Mouse (Mus musculus) megakaryocyte progenitor cell, adult 5-6 weeks (primary cell): ENCODE data around the gene Rgs11. TPM values are rescaled to one million over a fixed set of nuclear protein-coding genes. Genes with fewer than 3 reads are reported as not detected.

Source experiments
- ATAC-seq: replicated peaks from 2 replicates; pipeline ENCODE4 v1.8.0; 2016; ENCODE audit warnings: mild to moderate bottlenecking, moderate TSS enrichment, inconsistent platforms; ENCODE audit not compliant: poor library complexity
- total RNA-seq, 2 experiments: library from RNA; stranded (forward) in 1 of 2; stranded (reverse) in 1 of 2; fragments of 157-497, 149-512 nt in 1 of 2; fragments of 200-1000 nt in 1 of 2; gene quantifications; 2 replicates each; pipeline versions ENCODE4 v1.2.3 to v1.2.4; 2015 to 2017

Gene Rgs11
- total RNA-seq, 2 experiments from 2014 or later, result 0.33 to 0.42 TPM

GRCm38 (mm10) chr17:26229776-26230175 lies 27.0 kb downstream of the Rgs11 start:
- peak; percentile 63 for ATAC-seq

DNA sequence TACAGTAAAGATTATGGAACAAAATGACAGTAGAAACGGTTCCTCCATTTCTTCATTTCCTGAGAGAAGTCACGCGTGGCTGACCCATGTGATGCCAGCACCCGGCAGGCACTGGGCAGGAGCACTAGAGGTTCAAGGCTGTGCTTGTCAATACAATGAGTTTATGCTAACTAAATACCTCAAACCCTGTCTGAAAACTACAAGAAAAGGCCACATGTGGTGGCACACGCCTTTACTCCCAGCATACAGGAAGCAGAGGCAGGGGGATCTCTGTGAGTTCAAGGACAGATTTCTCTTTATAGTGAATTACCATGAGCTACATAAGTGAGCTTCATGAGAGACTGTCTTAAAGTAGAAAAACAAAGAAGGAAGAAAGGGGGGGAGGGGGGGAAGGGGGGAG lies 28.4 kb downstream of the Rgs11 start:
- no peak for ATAC-seq

DNA sequence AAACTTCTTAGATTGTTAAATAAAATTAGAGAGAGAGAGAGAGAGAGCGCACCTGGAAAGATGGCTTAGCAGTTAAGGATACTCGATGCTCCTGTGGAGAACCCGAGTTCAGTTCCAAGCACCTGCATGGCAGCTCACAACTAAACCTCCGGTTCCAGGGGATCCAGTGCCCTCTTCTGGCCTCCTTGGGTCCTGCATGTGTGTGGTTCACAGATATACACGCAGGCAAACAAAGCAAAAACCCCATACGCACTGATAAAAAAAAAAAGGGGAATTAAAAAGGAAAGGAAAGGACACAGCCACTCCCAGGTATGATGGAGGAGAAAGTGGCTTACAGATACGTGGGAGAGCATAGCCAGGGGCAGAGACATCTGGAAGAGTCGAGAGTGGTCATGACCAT lies 30.1 kb downstream of the Rgs11 start:
- ATAC-seq, result peak; percentile 48; the same call in 1 of the 2 replicates

DNA sequence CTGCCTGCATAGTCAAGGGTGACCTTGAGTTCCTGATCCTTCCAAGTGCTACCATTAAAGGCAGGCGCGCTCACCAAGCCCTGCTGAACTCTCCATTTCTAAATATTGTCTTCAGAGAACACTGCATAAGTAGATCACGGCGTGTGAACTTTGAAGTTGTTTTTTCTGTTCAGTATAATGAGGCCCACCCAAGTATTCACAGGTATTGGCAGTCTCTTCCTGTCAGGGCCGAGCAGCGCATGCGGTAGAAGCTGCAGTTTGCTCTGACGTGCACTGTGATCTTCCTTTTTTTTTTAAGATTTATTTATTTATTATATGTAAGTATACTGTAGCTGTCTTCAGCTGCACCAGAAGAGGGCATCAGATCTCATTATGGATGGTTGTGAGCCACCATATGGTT lies 31.6 kb downstream of the Rgs11 start:
- ATAC-seq, result no peak

- ATAC-seq, result peak; percentile 37; the same call in 1 of the 2 replicates
Measured at GRCm38 (mm10) chr17:26235077-26235815, 32.5 kb downstream of the Rgs11 start.

DNA sequence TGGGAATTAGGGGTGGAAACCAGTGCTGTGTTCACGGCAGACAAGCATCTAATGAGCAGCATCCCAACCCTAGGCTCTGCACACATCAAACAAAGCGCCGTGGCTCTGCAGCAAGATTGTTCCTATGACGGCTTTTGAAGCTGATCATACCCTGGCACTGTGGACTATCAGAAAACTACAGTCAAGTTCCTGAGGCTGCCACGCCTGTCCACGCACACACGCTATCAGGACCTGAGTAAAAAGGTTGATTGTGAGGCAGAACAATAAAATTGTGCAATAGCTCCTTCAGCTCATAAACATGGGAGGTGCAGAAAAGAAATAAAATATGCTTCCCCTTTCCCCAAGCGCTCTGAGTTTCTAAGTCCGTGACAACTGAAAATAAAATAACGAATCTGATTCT lies 34.9 kb downstream of the Rgs11 start:
- ATAC-seq, result peak; percentile 65

DNA sequence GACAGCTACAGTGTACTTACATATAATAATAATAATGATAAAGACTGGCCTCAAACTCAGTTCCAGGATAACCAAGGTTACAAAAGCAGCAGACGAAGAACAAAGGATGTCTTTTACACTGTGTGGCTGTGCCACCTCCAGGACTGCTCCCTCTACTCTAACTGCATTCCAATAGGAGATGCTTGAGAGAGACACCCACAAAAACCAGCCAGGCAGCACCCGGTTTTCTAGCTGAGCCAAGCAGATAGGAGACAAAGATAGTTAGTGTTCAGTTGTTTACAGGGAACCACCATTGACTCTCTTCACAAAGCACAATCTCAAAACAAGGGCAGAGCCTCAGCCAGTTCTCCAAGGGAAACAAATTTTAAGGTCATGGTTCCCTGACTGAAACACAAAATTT lies 36.8 kb downstream of the Rgs11 start:
- no peak for ATAC-seq

DNA sequence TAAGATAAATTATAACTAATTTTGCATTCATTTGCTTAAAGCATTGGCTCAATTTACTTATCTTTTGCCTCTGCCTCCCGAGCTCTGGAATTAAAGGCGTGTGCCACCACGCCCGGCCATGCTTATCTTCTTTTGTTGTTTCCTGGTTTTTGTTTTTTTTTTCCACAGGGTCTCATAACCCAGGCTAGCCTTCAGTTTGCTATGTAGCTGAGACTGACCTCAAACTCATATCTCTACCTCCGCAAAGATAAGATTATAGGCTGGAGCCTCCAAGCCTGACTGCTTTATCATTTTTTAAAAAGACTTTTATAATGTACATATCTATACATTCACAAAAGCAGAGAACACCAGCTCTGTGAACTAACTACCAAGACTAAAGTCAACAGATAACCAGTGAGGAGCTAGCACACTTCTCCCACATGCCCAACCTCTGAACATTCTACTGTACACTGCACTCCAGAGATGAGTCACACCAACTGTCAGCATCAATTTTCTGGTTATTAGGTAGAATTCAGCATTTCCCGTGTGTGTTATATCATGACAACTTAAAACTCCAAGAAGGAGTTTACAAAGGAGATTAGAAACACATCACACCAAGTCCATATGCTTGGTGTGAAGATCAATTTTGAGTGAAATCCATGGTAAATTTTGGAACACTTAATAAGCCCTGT lies 37.5 kb downstream of the Rgs11 start:
- ATAC-seq, result 0 out of 2 replicates have a peak, but pooled peaks have one; percentile 13

GRCm38 (mm10) chr17:26240990-26241389 lies 38.2 kb downstream of the Rgs11 start:
- no peak for ATAC-seq

GRCm38 (mm10) chr17:26243471-26244100 lies 40.8 kb downstream of the Rgs11 start:
- ATAC-seq, result peak; percentile 55

- peak; percentile 90 for ATAC-seq
Measured at GRCm38 (mm10) chr17:26244101-26244841, 41.5 kb downstream of the Rgs11 start, which contains the start of gene Fam234a. Fam234a (minus strand) TSS chr17:26244242.

DNA sequence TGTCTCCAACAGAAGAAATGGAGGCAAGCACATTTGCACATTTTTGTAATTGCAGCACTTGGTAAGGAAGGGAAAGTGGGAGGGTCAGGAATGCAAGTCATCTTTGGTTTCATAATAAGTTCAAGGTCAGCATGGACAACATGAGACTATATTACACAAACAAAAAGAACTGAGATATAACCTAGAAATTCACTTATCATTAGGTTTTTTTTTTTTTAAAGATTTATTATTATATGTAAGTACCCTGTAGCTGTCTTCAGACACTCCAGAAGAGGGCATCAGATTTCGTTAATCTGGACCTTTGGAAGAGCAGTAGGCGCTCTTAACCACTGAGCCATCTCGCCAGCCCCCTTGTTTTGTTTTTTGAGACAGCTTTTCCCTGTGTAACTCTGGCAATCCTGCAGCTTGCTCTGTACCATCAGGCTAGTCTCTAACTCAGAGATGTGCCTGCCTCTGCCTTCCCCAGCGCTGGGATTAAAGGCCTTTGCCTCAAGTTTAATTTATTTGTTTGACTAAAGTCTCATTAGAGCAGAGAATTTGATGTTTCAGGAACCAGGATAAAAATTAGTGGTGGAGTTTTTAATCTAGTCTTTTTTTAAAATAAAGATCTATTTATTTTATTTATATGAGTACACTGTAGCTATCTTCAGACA lies 49.3 kb downstream of the Rgs11 start:
- ATAC-seq, result no peak

GRCm38 (mm10) chr17:26252539-26253251 lies 49.9 kb downstream of the Rgs11 start, which contains the start of gene Luc7l:
Luc7l (plus strand) TSS chr17:26252896.
- peak; percentile 96 for ATAC-seq

DNA sequence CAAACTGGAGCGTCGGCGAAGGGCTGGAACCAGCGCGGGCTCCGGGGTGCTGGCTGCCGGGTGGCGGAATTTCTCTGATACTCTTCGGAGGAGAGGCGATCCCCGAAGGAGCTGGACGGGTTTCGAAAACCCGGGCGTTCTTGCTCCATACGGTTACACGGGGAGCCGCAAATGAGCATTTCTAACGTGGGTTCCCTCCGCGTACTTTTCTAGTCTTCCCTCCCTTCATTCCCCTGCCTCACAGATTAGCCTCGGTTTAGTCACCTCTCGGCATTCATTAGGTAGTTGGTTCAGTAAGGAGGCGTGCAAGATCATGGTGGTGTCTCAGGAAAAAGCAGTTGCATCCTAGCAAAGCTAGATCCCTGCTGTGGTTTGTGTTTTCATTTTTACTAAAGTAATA lies 50.6 kb downstream of the Rgs11 start:
- no peak for ATAC-seq

GRCm38 (mm10) chr17:26255313-26255712 lies 52.6 kb downstream of the Rgs11 start:
- ATAC-seq, result no peak

Other genes with a start within 250 kb of the Rgs11 start
- 8.6 and 11.2 TPM in 2 replicates for gene Capn15, start 217.2 kb upstream of the Rgs11 start, total RNA-seq (2015)
- gene Capn15, start 217.2 kb upstream of the Rgs11 start, total RNA-seq (2017), result 2.4 and 3.3 TPM in 2 replicates
- 0.69 and 1.6 TPM in 2 replicates for gene Rab11fip3, start 133.4 kb upstream of the Rgs11 start, total RNA-seq (2015)
- 0.83 and 1.9 TPM in 2 replicates for gene Rab11fip3, start 133.4 kb upstream of the Rgs11 start, total RNA-seq (2017)
- 2.9 and 5.3 TPM in 2 replicates for gene Decr2, start 112.6 kb upstream of the Rgs11 start, total RNA-seq (2015)
- gene Decr2, start 112.6 kb upstream of the Rgs11 start, total RNA-seq (2017), result 10.1 and 11.7 TPM in 2 replicates
- gene Nme4, start 107.3 kb upstream of the Rgs11 start, total RNA-seq (2015), result 46.5 and 47.1 TPM in 2 replicates
- 42.7 and 45.4 TPM in 2 replicates for gene Nme4, start 107.3 kb upstream of the Rgs11 start, total RNA-seq (2017)
- 7.2 and 7.4 TPM in 2 replicates for gene Tmem8, start 89.7 kb upstream of the Rgs11 start, total RNA-seq (2015)
- gene Tmem8, start 89.7 kb upstream of the Rgs11 start, total RNA-seq (2017), result 4.9 and 8.6 TPM in 2 replicates
- gene Mrpl28, start 79.5 kb upstream of the Rgs11 start, total RNA-seq (2015), result 73.3 and 84.4 TPM in 2 replicates
- gene Mrpl28, start 79.5 kb upstream of the Rgs11 start, total RNA-seq (2017), result 40.7 and 46.4 TPM in 2 replicates
- 26.2 and 34.6 TPM in 2 replicates for gene Axin1, start 64.3 kb upstream of the Rgs11 start, total RNA-seq (2015)
- gene Axin1, start 64.3 kb upstream of the Rgs11 start, total RNA-seq (2017), result 160 and 191 TPM in 2 replicates
- 0.42 and 2.4 TPM in 2 replicates for gene Pdia2, start 3.9 kb upstream of the Rgs11 start, total RNA-seq (2015)
- gene Pdia2, start 3.9 kb upstream of the Rgs11 start, total RNA-seq (2017), result 3.6 and 3.9 TPM in 2 replicates
- gene Arhgdig, start 4.8 kb downstream of the Rgs11 start, total RNA-seq (2015), result 0.44 and 0.74 TPM in 2 replicates
- gene Arhgdig, start 4.8 kb downstream of the Rgs11 start, total RNA-seq (2017), result 0.96 TPM in 1 of 2 replicates, not detected in the other
- 5.1 and 5.5 TPM in 2 replicates for gene Fam234a, start 41.3 kb downstream of the Rgs11 start, total RNA-seq (2015)
- 4.6 and 6.4 TPM in 2 replicates for gene Fam234a, start 41.3 kb downstream of the Rgs11 start, total RNA-seq (2017)
- 68.1 and 69.9 TPM in 2 replicates for gene Luc7l, start 49.9 kb downstream of the Rgs11 start, total RNA-seq (2015)
- gene Luc7l, start 49.9 kb downstream of the Rgs11 start, total RNA-seq (2017), result 100 and 126 TPM in 2 replicates
- gene Neurl1b, start 211.9 kb downstream of the Rgs11 start, total RNA-seq (2015), result 1.6 and 2.2 TPM in 2 replicates
- 1.9 and 2.2 TPM in 2 replicates for gene Neurl1b, start 211.9 kb downstream of the Rgs11 start, total RNA-seq (2017)